In the genomic region with DNA sequence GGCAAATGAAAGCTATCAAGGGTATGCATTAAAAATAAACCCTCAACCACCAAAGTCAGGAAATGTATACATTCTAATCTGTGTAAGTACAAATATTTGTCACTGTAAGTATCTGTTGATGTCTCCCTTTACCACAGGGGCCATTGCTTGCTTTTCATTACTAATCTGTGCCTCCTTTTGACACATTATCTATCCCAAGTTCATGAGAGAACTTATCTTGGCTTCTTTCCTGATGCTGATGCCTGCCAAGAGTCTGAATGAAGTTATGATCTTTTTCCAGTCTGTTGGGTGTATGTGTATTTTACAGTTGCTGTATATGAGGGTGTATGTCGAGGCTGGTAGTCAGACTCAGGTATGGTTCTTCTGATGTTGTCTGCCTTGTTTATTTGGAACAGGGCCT, we compare ENCODE assay signal across 14 mouse cellular contexts.
"Had no signal": no experiment of that assay in that cellular context is flagged by ENCODE, and none has a peak within 500 bp of the region (broad histone marks: within the 10 kb centered on the region; RNA-seq: fewer than 3 reads in every experiment).

No protein-coding gene starts in this region.

- H3K4me3 ChIP-seq: limb, embryonic 12.5 days; limb, embryonic 15.5 days; lung, embryonic 15.5 days; megakaryocyte, embryonic 14.5 days; midbrain, embryonic 10.5 days had no signal

- DNase-seq: kidney, adult 2 months; kidney, postnatal 25 days; left cerebral cortex, postnatal 4 days; liver, postnatal 0 days; midbrain, embryonic 14.5 days; thymus, adult 2 months; thymus, postnatal 14 days had no signal

- H3K27ac ChIP-seq: kidney, postnatal 0 days; limb, embryonic 12.5 days; limb, embryonic 15.5 days; liver, embryonic 14.5 days; lung, embryonic 15.5 days; midbrain, embryonic 10.5 days had no signal
